Mouse (Mus musculus): ENCODE results near the gene Mlst8.

- TF ChIP-seq CTCF (IDR thresholded peaks at IDR 0.05; ENCODE audit: extremely low read depth, insufficient read depth, insufficient read length, insufficient replicate concordance) (no peak), POLR2A (IDR thresholded peaks at IDR 0.05; ENCODE audit: low read depth, low read length) (no peak)
Observed at GRCm38 (mm10) chr17:24461580-24461979, 17.3 kb downstream of the Mlst8 start.

All from spleen, adult 2 months (tissue).